Mouse (Mus musculus): ENCODE results near the gene Pdlim3. TPM values are rescaled to one million over a fixed set of nuclear protein-coding genes. Genes with fewer than 3 reads are reported as not detected.
A peak's percentile ranks its signal among the peaks of the same experiment; 100 is the strongest.

Gene Pdlim3
- total and polyA plus RNA-seq, 2 experiments from 2014 or later = 20.8 to 23.6 TPM

GRCm38 (mm10) chr8:45917040-45917679 lies 31.9 kb downstream of the Pdlim3 start:
- H3K36me3 ChIP-seq (ENCODE audit: insufficient read depth, low read length) = no peaks in the 10 kb centered on the region
- no peak for TF ChIP-seq CTCF (IDR thresholded peaks at IDR 0.05; ENCODE audit: low read depth)
- DNase-seq (ENCODE audit: low spot score) (no peak), ATAC-seq (0 out of 2 replicates have a peak, but pooled peaks have one; percentile 32)
- 0 out of 2 replicates have a peak overlapping the region, but pooled peaks have one; percentile 7 for H3K4me2 ChIP-seq (ENCODE audit: low read depth, low read length)
- no peak overlapping the region for H3K9ac ChIP-seq (replicated peaks; ENCODE audit: low read length)
- WGBS = 75% methylated on average over 20 of the region's 20 CpGs
- no peak overlapping the region for H3K4me3 ChIP-seq (ENCODE audit: low read length)
- H3K27ac ChIP-seq = no peak overlapping the region
- no peaks in the 10 kb centered on the region for H3K27me3 ChIP-seq (ENCODE audit: insufficient read depth, low read length)
- no peaks in the 10 kb centered on the region for H3K9me3 ChIP-seq (ENCODE audit: low read length)
- no peaks in the 10 kb centered on the region for H3K4me1 ChIP-seq (ENCODE audit: insufficient read depth, low read length)

- DNase-seq (ENCODE audit: low spot score) (no peak), ATAC-seq (no peak)
- TF ChIP-seq CTCF (IDR thresholded peaks at IDR 0.05; ENCODE audit: low read depth) = no peak
- no peaks in the 10 kb centered on the region for H3K9me3 ChIP-seq (ENCODE audit: low read length)
- H3K36me3 ChIP-seq (ENCODE audit: insufficient read depth, low read length) = no peaks in the 10 kb centered on the region
- WGBS = 88% methylated on average over 15 of the region's 15 CpGs
- H3K4me3 ChIP-seq (ENCODE audit: low read length) = no peak overlapping the region
- H3K27me3 ChIP-seq (ENCODE audit: insufficient read depth, low read length) = no peaks in the 10 kb centered on the region
- H3K4me2 ChIP-seq (ENCODE audit: low read depth, low read length) = no peak overlapping the region
- H3K9ac ChIP-seq (replicated peaks; ENCODE audit: low read length) = no peak overlapping the region
- H3K27ac ChIP-seq = no peak overlapping the region
- H3K4me1 ChIP-seq (ENCODE audit: insufficient read depth, low read length) = no peaks in the 10 kb centered on the region
Observed at GRCm38 (mm10) chr8:45918891-45919290, 33.6 kb downstream of the Pdlim3 start.

GRCm38 (mm10) chr8:45920392-45920791 lies 35.1 kb downstream of the Pdlim3 start:
- no peaks in the 10 kb centered on the region for H3K36me3 ChIP-seq (ENCODE audit: insufficient read depth, low read length)
- H3K4me3 ChIP-seq (ENCODE audit: low read length) = no peak overlapping the region
- H3K27ac ChIP-seq = no peak overlapping the region
- WGBS = 92% methylated on average over 7 of the region's 7 CpGs
- no peaks in the 10 kb centered on the region for H3K9me3 ChIP-seq (ENCODE audit: low read length)
- no peaks in the 10 kb centered on the region for H3K4me1 ChIP-seq (ENCODE audit: insufficient read depth, low read length)
- DNase-seq (ENCODE audit: low spot score) (no peak), ATAC-seq (no peak)
- no peak overlapping the region for H3K9ac ChIP-seq (replicated peaks; ENCODE audit: low read length)
- no peak for TF ChIP-seq CTCF (IDR thresholded peaks at IDR 0.05; ENCODE audit: low read depth)
- H3K27me3 ChIP-seq (ENCODE audit: insufficient read depth, low read length) = no peaks in the 10 kb centered on the region
- no peak overlapping the region for H3K4me2 ChIP-seq (ENCODE audit: low read depth, low read length)

- Histone ChIP-seq H3K4me1 (ENCODE audit: insufficient read depth, low read length) (no peaks in the 10 kb centered on the region), H3K9ac (replicated peaks; ENCODE audit: low read length) (no peak overlapping the region), H3K27ac (no peak overlapping the region), H3K36me3 (ENCODE audit: insufficient read depth, low read length) (no peaks in the 10 kb centered on the region), H3K9me3 (ENCODE audit: low read length) (no peaks in the 10 kb centered on the region), H3K4me3 (ENCODE audit: low read length) (no peak overlapping the region), H3K4me2 (ENCODE audit: low read depth, low read length) (no peak overlapping the region), H3K27me3 (ENCODE audit: insufficient read depth, low read length) (no peaks in the 10 kb centered on the region)
- no peak for TF ChIP-seq CTCF (IDR thresholded peaks at IDR 0.05; ENCODE audit: low read depth)
- ATAC-seq = no peak
- DNase-seq (ENCODE audit: low spot score) = no peak
- 95% methylated on average over 7 of the region's 7 CpGs for WGBS
Observed at GRCm38 (mm10) chr8:45922116-45922515, 36.9 kb downstream of the Pdlim3 start.

GRCm38 (mm10) chr8:45934582-45935014 lies 49.3 kb downstream of the Pdlim3 start, which contains the start of gene Ccdc110:
Gene Ccdc110, plus strand, starts transcription at chr8:45934619.
- TF ChIP-seq CTCF (IDR thresholded peaks at IDR 0.05; ENCODE audit: low read depth) = peak; percentile 100
- H3K27ac ChIP-seq = no peak within 1 kb of the TSS
- no peaks in the 10 kb centered on the region for H3K9me3 ChIP-seq (ENCODE audit: low read length)
- peak within 1 kb of the TSS; percentile 40 for H3K4me3 ChIP-seq (ENCODE audit: low read length)
- peak within 1 kb of the TSS; percentile 57 for H3K4me2 ChIP-seq (ENCODE audit: low read depth, low read length)
- DNase-seq (ENCODE audit: low spot score) (peak; percentile 97), ATAC-seq (peak; percentile 96)
- peak within 1 kb of the TSS; percentile 33; the same call in 1 of the 2 replicates for H3K9ac ChIP-seq (replicated peaks; ENCODE audit: low read length)
- H3K27me3 ChIP-seq (ENCODE audit: insufficient read depth, low read length) = no peaks in the 10 kb centered on the region
- H3K36me3 ChIP-seq (ENCODE audit: insufficient read depth, low read length) = no peaks in the 10 kb centered on the region
- H3K4me1 ChIP-seq (ENCODE audit: insufficient read depth, low read length) = no peaks in the 10 kb centered on the region
- under 1% methylated on average over 23 of the region's 23 CpGs for WGBS

- Histone ChIP-seq H3K9me3 (ENCODE audit: low read length) (no peaks in the 10 kb centered on the region), H3K27me3 (ENCODE audit: insufficient read depth, low read length) (no peaks in the 10 kb centered on the region), H3K4me2 (ENCODE audit: low read depth, low read length) (no peak overlapping the region), H3K9ac (replicated peaks; ENCODE audit: low read length) (no peak overlapping the region), H3K36me3 (ENCODE audit: insufficient read depth, low read length) (no peaks in the 10 kb centered on the region), H3K27ac (no peak overlapping the region), H3K4me1 (ENCODE audit: insufficient read depth, low read length) (no peaks in the 10 kb centered on the region), H3K4me3 (ENCODE audit: low read length) (no peak overlapping the region)
- no peak for DNase-seq (ENCODE audit: low spot score)
- no peak for TF ChIP-seq CTCF (IDR thresholded peaks at IDR 0.05; ENCODE audit: low read depth)
- 89% methylated on average over 9 of the region's 9 CpGs for WGBS
- no peak for ATAC-seq
Observed at GRCm38 (mm10) chr8:45936986-45937385, 51.7 kb downstream of the Pdlim3 start.

- no peaks in the 10 kb centered on the region for H3K4me1 ChIP-seq (ENCODE audit: insufficient read depth, low read length)
- H3K9me3 ChIP-seq (ENCODE audit: low read length) = no peaks in the 10 kb centered on the region
- no peak overlapping the region for H3K27ac ChIP-seq
- no peak overlapping the region for H3K4me3 ChIP-seq (ENCODE audit: low read length)
- 86% methylated on average over 4 of the region's 4 CpGs for WGBS
- no peaks in the 10 kb centered on the region for H3K36me3 ChIP-seq (ENCODE audit: insufficient read depth, low read length)
- H3K4me2 ChIP-seq (ENCODE audit: low read depth, low read length) = no peak overlapping the region
- ATAC-seq = no peak
- TF ChIP-seq CTCF (IDR thresholded peaks at IDR 0.05; ENCODE audit: low read depth) = no peak
- no peak for DNase-seq (ENCODE audit: low spot score)
- no peak overlapping the region for H3K9ac ChIP-seq (replicated peaks; ENCODE audit: low read length)
- H3K27me3 ChIP-seq (ENCODE audit: insufficient read depth, low read length) = no peaks in the 10 kb centered on the region
Observed at GRCm38 (mm10) chr8:45946283-45946682, 61.0 kb downstream of the Pdlim3 start.

Data from hindbrain, postnatal 0 days (tissue).